Mouse (Mus musculus): ENCODE results near the gene Glis1.

DNA sequence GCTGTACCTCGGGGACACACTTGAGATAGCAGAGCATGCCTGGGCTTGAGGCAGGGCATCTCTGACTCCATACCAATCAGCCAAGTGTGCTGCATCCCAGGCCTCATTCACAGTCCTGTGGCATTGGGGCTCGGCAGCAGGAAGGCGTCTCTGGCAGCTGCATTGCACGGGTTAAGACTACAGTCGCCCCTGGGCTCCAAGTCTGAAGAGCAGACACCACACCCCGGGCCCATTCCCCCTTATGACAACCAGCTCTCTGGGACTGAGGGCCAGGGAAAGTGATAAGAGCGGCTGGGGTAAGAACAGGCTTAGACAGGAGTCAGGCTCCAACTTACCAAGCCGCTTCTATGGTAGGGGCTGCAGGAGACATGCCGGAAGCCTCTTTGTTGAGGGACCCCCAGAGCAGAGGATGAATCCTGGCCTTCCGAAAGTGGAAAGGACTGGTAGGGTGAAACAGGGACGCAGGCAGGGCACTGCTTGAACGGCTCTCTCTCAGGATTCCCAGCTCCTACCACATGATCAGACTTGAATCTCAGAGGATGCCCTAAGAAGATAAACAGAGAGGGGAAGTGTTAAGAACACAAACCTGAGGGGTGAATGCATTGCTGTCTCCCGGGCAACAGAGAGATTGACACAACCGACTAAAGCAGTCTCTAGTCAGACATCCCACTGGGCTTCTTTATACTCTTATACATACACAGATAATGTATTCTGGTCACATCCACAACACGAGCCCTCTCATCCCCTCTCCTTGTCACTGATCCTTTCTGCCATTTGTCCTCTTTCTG is 246.1 kb downstream of the Glis1 start:
- TF ChIP-seq CTCF (IDR thresholded peaks at IDR 0.05; ENCODE audit: control insufficient read depth, insufficient read depth, insufficient read length) (no peak), MYOD1 (IDR thresholded peaks at IDR 0.05; ENCODE audit: control insufficient read depth, insufficient read length, low read depth) (no peak), FOSL1 (IDR thresholded peaks at IDR 0.05; ENCODE audit: insufficient read depth, low read length, poor library complexity, severe bottlenecking) (no peak)
